Mouse (Mus musculus): ENCODE results near the gene Pak4.
"Not testable (repeated sequence)": the region's sequence is repeated elsewhere in the genome, so short reads cannot be mapped to it uniquely, and the experiment has no call there.

DNA sequence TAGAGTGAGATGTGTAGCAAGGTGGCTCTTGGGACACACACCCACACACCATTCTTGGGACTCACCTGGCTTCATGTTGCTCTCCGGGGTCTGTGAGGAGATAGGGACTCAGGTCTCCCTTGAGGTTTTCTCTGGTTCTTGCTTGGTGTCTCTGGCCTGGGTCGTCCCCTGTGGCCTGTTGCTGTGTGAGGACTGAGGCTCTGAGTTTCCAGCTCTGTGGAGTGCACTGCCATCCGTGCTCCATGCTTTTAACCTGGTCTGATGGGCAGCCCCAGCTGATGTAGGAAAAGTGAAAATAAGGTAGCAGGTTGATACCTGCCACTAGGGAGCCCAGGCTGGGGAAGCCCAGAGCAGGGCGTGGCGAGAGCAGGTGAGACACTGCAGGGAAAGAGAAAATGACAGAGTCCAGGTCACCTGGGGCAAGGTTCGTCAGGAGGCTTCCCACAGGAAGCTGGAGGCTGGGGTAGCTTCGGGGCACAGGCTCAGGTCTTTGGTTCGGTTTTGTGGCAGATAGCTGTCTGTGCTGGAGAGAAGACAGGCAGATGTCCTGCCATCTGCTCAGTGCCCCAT is 87.5 kb downstream of the Pak4 start, which contains the start of gene Ifnl2:
- not testable (repeated sequence) for TF ChIP-seq CTCF (IDR thresholded peaks at IDR 0.05; ENCODE audit: low read depth); EP300 (optimal IDR thresholded peaks at IDR 0.05)

Measured in stomach, postnatal 0 days (tissue).